Mouse (Mus musculus) spleen, adult 2 months (tissue): ENCODE results near the gene Il2ra.

Experiments
- CTCF ChIP-seq: fragments of 200-500 bp; IDR thresholded peaks from 2 replicates; pipeline ENCODE4 v1.5.1; 2011; ENCODE audit warnings: mild to moderate bottlenecking, inconsistent platforms; ENCODE audit not compliant: insufficient read depth, insufficient read length, insufficient replicate concordance; ENCODE audit errors: extremely low read depth
- POLR2A ChIP-seq: fragments of 200-500 bp; IDR thresholded peaks from 2 replicates; pipeline ENCODE4 v1.6.1; 2011; ENCODE audit warnings: low read depth, low read length, inconsistent platforms

GRCm38 (mm10) chr2:11659263-11659662 lies 16.7 kb downstream of the Il2ra start:
- no peak for TF ChIP-seq POLR2A
- no peak for TF ChIP-seq CTCF
